Mouse (Mus musculus) intestine, embryonic 15.5 days (tissue): ENCODE data around the gene Znfx1. TPM values are rescaled to one million over a fixed set of nuclear protein-coding genes. Genes with fewer than 3 reads are reported as not detected.

Experiments
- ATAC-seq: fragments of 200-750 bp; cut with Nextera tagmentation; 2 replicates; pipeline ENCODE4 v1.8.0; 2017; ENCODE audit warnings: moderate TSS enrichment, moderate library complexity
- H3K27ac ChIP-seq: fragments of 300-500 bp; sonication (generic); 2 replicates; pipeline ENCODE4 v1.5.1; 2015; ENCODE audit warnings: mild to moderate bottlenecking, inconsistent platforms
- H3K27me3 ChIP-seq: fragments of 300-500 bp; sonication (generic); replicated peaks from 2 replicates; pipeline ENCODE4 v1.6.1; 2015; ENCODE audit warnings: inconsistent platforms
- H3K36me3 ChIP-seq: fragments of 300-500 bp; sonication (generic); 2 replicates; pipeline ENCODE4 v1.6.1; 2015; ENCODE audit warnings: inconsistent platforms
- H3K4me1 ChIP-seq: fragments of 300-500 bp; sonication (generic); replicated peaks from 2 replicates; pipeline ENCODE4 v1.6.1; 2015; ENCODE audit warnings: inconsistent platforms
- H3K4me2 ChIP-seq: fragments of 300-500 bp; sonication (generic); replicated peaks from 2 replicates; pipeline ENCODE4 v1.6.1; 2015; ENCODE audit warnings: mild to moderate bottlenecking, inconsistent platforms
- H3K4me3 ChIP-seq: fragments of 300-500 bp; sonication (generic); replicated peaks from 2 replicates; pipeline ENCODE4 v1.5.1; 2015; ENCODE audit warnings: inconsistent platforms
- H3K9ac ChIP-seq: fragments of 300-500 bp; sonication (generic); 2 replicates; pipeline ENCODE4 v1.6.1; 2015; ENCODE audit warnings: inconsistent platforms
- H3K9me3 ChIP-seq: fragments of 300-500 bp; sonication (generic); 2 replicates; pipeline ENCODE4 v1.6.1; 2016; ENCODE audit warnings: inconsistent platforms
- WGBS: fragments of 180-500 bp; shearing (Covaris S2); methylation state at CpG from one replicate; pipeline ENCODE4 v1.1.7; 2015; 5-methylcytosine and 5-hydroxymethylcytosine counted together
- polyA plus RNA-seq: library from polyadenylated mRNA; unstranded; fragments of >200 nt; fragmentation: Nextera tagmentation; extraction: Ambion mirVana; gene quantifications from 2 replicates; pipeline ENCODE4 v1.2.1, GENCODE M21; 2015

Znfx1 gene
- polyA plus RNA-seq, 1 experiment from 2014 or later = 7.8 TPM

- 32% methylated on average over 6 of the region's 6 CpGs for WGBS
- Histone ChIP-seq H3K27ac (no peak overlapping the region), H3K27me3 (no peaks in the 10 kb centered on the region), H3K4me3 (no peak overlapping the region), H3K9me3 (no peaks in the 10 kb centered on the region), H3K9ac (no peak overlapping the region), H3K4me1 (peaks cover 15% of the 10 kb centered on the region), H3K36me3 (peaks cover 16% of the 10 kb centered on the region; the same call in 1 of the 2 replicates), H3K4me2 (no peak overlapping the region)
- ATAC-seq = no peak
These were observed 4.8 kb upstream of the Znfx1 start for GRCm38 (mm10) chr2:167067575-167067974.

GRCm38 (mm10) chr2:167066528-167067516, 4.0 kb upstream of the Znfx1 start:
- no peaks in the 10 kb centered on the region for H3K27me3 ChIP-seq
- no peak overlapping the region for H3K4me2 ChIP-seq
- no peak for ATAC-seq
- no peak overlapping the region for H3K27ac ChIP-seq
- peaks cover 16% of the 10 kb centered on the region for H3K4me1 ChIP-seq
- peaks cover 16% of the 10 kb centered on the region; the same call in 1 of the 2 replicates for H3K36me3 ChIP-seq
- no peak overlapping the region for H3K4me3 ChIP-seq
- 31% methylated on average over 6 of the region's 6 CpGs for WGBS
- no peak overlapping the region for H3K9ac ChIP-seq
- no peaks in the 10 kb centered on the region for H3K9me3 ChIP-seq

- WGBS = 58% methylated on average over 1 of the region's 1 CpGs
- no peaks in the 10 kb centered on the region for H3K27me3 ChIP-seq
- H3K36me3 ChIP-seq = peaks cover 16% of the 10 kb centered on the region; the same call in 1 of the 2 replicates
- 0 out of 2 replicates have a peak overlapping the region, but pooled peaks have one; percentile 36 for H3K27ac ChIP-seq
- peaks cover 20% of the 10 kb centered on the region for H3K4me1 ChIP-seq
- no peak for ATAC-seq
- H3K4me2 ChIP-seq = no peak overlapping the region
- no peak overlapping the region for H3K4me3 ChIP-seq
- H3K9me3 ChIP-seq = no peaks in the 10 kb centered on the region
- H3K9ac ChIP-seq = no peak overlapping the region
These were observed 3.2 kb upstream of the Znfx1 start for GRCm38 (mm10) chr2:167066031-167066430.

GRCm38 (mm10) chr2:167064601-167065295, 1.9 kb upstream of the Znfx1 start:
- Histone ChIP-seq H3K9me3 (no peaks in the 10 kb centered on the region), H3K9ac (peak overlapping the region; percentile 58), H3K4me2 (peak overlapping the region; percentile 64), H3K27ac (peak overlapping the region; percentile 56), H3K36me3 (peaks cover 16% of the 10 kb centered on the region; the same call in 1 of the 2 replicates), H3K27me3 (no peaks in the 10 kb centered on the region), H3K4me1 (peaks cover 27% of the 10 kb centered on the region), H3K4me3 (peak overlapping the region; percentile 75)
- 19% methylated on average over 9 of the region's 9 CpGs for WGBS
- ATAC-seq = no peak

- no peak for ATAC-seq
- peak overlapping the region; percentile 71 for H3K9ac ChIP-seq
- H3K4me1 ChIP-seq = peaks cover 32% of the 10 kb centered on the region
- under 1% methylated on average over 7 of the region's 7 CpGs for WGBS
- H3K27ac ChIP-seq = peak overlapping the region; percentile 74
- peaks cover 16% of the 10 kb centered on the region; the same call in 1 of the 2 replicates for H3K36me3 ChIP-seq
- H3K4me3 ChIP-seq = peak overlapping the region; percentile 75
- H3K4me2 ChIP-seq = peak overlapping the region; percentile 64
- no peaks in the 10 kb centered on the region for H3K27me3 ChIP-seq
- no peaks in the 10 kb centered on the region for H3K9me3 ChIP-seq
These were observed 1.2 kb upstream of the Znfx1 start for GRCm38 (mm10) chr2:167063906-167064496.

GRCm38 (mm10) chr2:167062497-167062911, 311 bp downstream of the Znfx1 start:
- H3K27me3 ChIP-seq = no peaks in the 10 kb centered on the region
- no peaks in the 10 kb centered on the region for H3K9me3 ChIP-seq
- peak overlapping the region; percentile 75 for H3K4me3 ChIP-seq
- H3K27ac ChIP-seq = peak overlapping the region; percentile 93
- H3K4me1 ChIP-seq = peaks cover 32% of the 10 kb centered on the region
- WGBS = under 1% methylated on average over 52 of the region's 60 CpGs
- H3K9ac ChIP-seq = peak overlapping the region; percentile 82
- H3K4me2 ChIP-seq = peak overlapping the region; percentile 75
- peaks cover 16% of the 10 kb centered on the region; the same call in 1 of the 2 replicates for H3K36me3 ChIP-seq
- peak; percentile 93 for ATAC-seq

- peak overlapping the region; percentile 75 for H3K4me2 ChIP-seq
- H3K4me3 ChIP-seq = peak overlapping the region; percentile 75
- no peaks in the 10 kb centered on the region for H3K27me3 ChIP-seq
- WGBS = 23% methylated on average over 11 of the region's 11 CpGs
- no peak for ATAC-seq
- peak overlapping the region; percentile 82 for H3K9ac ChIP-seq
- H3K4me1 ChIP-seq = peaks cover 32% of the 10 kb centered on the region
- no peak overlapping the region for H3K27ac ChIP-seq
- H3K36me3 ChIP-seq = peaks cover 19% of the 10 kb centered on the region; the same call in 1 of the 2 replicates
- no peaks in the 10 kb centered on the region for H3K9me3 ChIP-seq
These were observed 1.3 kb downstream of the Znfx1 start for GRCm38 (mm10) chr2:167061381-167062034.

- Histone ChIP-seq H3K9me3 (no peaks in the 10 kb centered on the region), H3K4me3 (0 out of 2 replicates have a peak overlapping the region, but pooled peaks have one; percentile 18), H3K27me3 (no peaks in the 10 kb centered on the region), H3K4me1 (peaks cover 30% of the 10 kb centered on the region), H3K27ac (peak overlapping the region; percentile 70), H3K9ac (0 out of 2 replicates have a peak overlapping the region, but pooled peaks have one; percentile 30), H3K4me2 (peak overlapping the region; percentile 75), H3K36me3 (peaks cover 15% of the 10 kb centered on the region; the same call in 1 of the 2 replicates)
- no peak for ATAC-seq
These were observed 2.1 kb downstream of the Znfx1 start for GRCm38 (mm10) chr2:167060761-167061160.

GRCm38 (mm10) chr2:167060360-167060759, 2.5 kb downstream of the Znfx1 start:
- H3K36me3 ChIP-seq = peaks cover 14% of the 10 kb centered on the region; the same call in 1 of the 2 replicates
- 0 out of 2 replicates have a peak overlapping the region, but pooled peaks have one; percentile 30 for H3K9ac ChIP-seq
- no peaks in the 10 kb centered on the region for H3K9me3 ChIP-seq
- peaks cover 28% of the 10 kb centered on the region for H3K4me1 ChIP-seq
- H3K4me2 ChIP-seq = peak overlapping the region; percentile 75
- no peaks in the 10 kb centered on the region for H3K27me3 ChIP-seq
- WGBS = 53% methylated on average over 3 of the region's 3 CpGs
- peak overlapping the region; percentile 70 for H3K27ac ChIP-seq
- ATAC-seq = no peak
- H3K4me3 ChIP-seq = peak overlapping the region; percentile 18; the same call in 1 of the 2 replicates

GRCm38 (mm10) chr2:167059960-167060359, 2.9 kb downstream of the Znfx1 start:
- Histone ChIP-seq H3K4me3 (peak overlapping the region; percentile 18; the same call in 1 of the 2 replicates), H3K9me3 (no peaks in the 10 kb centered on the region), H3K27me3 (no peaks in the 10 kb centered on the region), H3K4me2 (peak overlapping the region; percentile 75), H3K4me1 (peaks cover 28% of the 10 kb centered on the region), H3K27ac (peak overlapping the region; percentile 70), H3K36me3 (peaks cover 14% of the 10 kb centered on the region), H3K9ac (peak overlapping the region; percentile 30; the same call in 1 of the 2 replicates)
- no peak for ATAC-seq
- 53% methylated on average over 12 of the region's 12 CpGs for WGBS

- Histone ChIP-seq H3K9ac (peak overlapping the region; percentile 26; the same call in 1 of the 2 replicates), H3K27me3 (no peaks in the 10 kb centered on the region), H3K36me3 (peaks cover 14% of the 10 kb centered on the region), H3K9me3 (no peaks in the 10 kb centered on the region), H3K27ac (peak overlapping the region; percentile 70), H3K4me1 (peaks cover 25% of the 10 kb centered on the region), H3K4me2 (peak overlapping the region; percentile 75), H3K4me3 (peak overlapping the region; percentile 15; the same call in 1 of the 2 replicates)
- WGBS = 61% methylated on average over 8 of the region's 8 CpGs
- ATAC-seq = no peak
These were observed 3.3 kb downstream of the Znfx1 start for GRCm38 (mm10) chr2:167059536-167059935.
